Mouse (Mus musculus): ENCODE data around the gene Flot1.

DNA sequence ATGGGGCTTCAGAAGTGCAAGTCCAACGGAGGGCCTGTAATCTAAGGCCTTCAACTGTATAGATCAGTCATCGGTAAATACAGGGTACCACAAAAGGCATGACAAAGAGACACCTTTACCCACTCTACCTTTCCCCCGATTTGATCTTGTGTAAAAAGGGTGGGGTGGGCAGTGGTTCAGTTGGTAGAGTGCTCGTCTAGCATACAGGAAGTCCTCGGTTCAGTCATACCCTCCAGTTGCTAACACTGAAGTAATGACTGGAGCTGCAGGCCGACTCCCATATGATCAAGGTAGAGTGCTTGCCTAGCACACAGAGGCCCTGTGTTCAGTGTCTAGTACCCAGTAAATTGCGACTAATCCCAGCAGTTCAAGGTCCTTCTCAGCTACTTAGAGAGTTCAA lies 9.4 kb upstream of the Flot1 start:
- no peak for TF ChIP-seq CTCF (IDR thresholded peaks at IDR 0.05; ENCODE audit: control insufficient read depth, insufficient read depth, low read length)
- no peak for TF ChIP-seq POLR2A (IDR thresholded peaks at IDR 0.05; ENCODE audit: borderline replicate concordance, control insufficient read depth, low read depth, low read length)

All from bone marrow, adult 2 months (tissue).